In the genomic region with DNA sequence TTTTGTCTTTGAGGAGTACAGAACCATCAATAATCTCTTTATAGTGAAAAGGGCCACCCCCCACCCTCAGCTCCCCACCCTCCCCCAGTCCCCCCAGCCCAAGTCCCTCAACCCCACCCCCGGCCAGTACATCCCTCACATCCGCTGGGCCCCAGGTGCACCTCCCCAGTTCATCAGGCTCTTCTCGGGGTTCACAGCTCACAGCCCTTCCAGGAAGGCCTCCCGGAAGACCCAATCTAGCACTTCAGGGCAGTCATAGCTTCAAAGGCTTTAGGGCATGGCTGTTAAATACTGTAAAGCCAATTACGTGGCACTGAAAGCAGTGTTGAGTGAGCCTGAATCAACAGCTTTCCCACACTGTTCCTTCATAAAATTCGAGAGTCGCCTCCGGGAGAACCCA, we compare ENCODE assay signal across 10 mouse cellular contexts. TPM values are rescaled to one million over a fixed set of nuclear protein-coding genes. Genes with fewer than 3 reads are reported as not detected.
DNase-seq lines count a peak whose midpoint lies in the region; ATAC-seq and TF ChIP-seq lines count a peak whose summit lies in the region.
"Had no signal": no experiment of that assay in that cellular context is flagged by ENCODE, and none has a peak within 500 bp of the region (broad histone marks: within the 10 kb centered on the region; RNA-seq: fewer than 3 reads in every experiment).

No protein-coding gene starts in this region.

- no peak for ATAC-seq in kidney, embryonic 14.5 days (ENCODE audit: low FRiP score, low TSS enrichment)
- no peak for ATAC-seq in stomach, embryonic 14.5 days (ENCODE audit: insufficient number of reproducible peaks, insufficient read depth, low FRiP score, low read depth)
- ATAC-seq in stomach, postnatal 0 days (ENCODE audit: low FRiP score, low TSS enrichment): no peak
- ATAC-seq in midbrain, embryonic 16.5 days: no peak

- no peak for TF ChIP-seq EP300 in stomach, postnatal 0 days (optimal IDR thresholded peaks at IDR 0.05)

- H3K27me3 ChIP-seq in kidney, embryonic 14.5 days (ENCODE audit: control insufficient read depth, insufficient read depth, low read length): peaks cover 12% of the 10 kb centered on the region
- peaks cover 9% of the 10 kb centered on the region; the same call in 1 of the 2 replicates for H3K27me3 ChIP-seq in stomach, embryonic 14.5 days (ENCODE audit: control insufficient read depth, insufficient read depth, low read length)
- H3K27me3 ChIP-seq in stomach, postnatal 0 days (ENCODE audit: control insufficient read depth, insufficient read depth, low read length): no peaks in the 10 kb centered on the region
- peaks cover 12% of the 10 kb centered on the region for H3K27me3 ChIP-seq in midbrain, embryonic 16.5 days (ENCODE audit: control insufficient read depth, insufficient read depth, low read depth, low read length)

- no peak overlapping the region for H3K4me3 ChIP-seq in kidney, embryonic 14.5 days (ENCODE audit: low read length)
- H3K4me3 ChIP-seq in stomach, embryonic 14.5 days (ENCODE audit: low read depth, low read length): no peak overlapping the region
- no peak overlapping the region for H3K4me3 ChIP-seq in stomach, postnatal 0 days (ENCODE audit: low read depth, low read length)
- no peak overlapping the region for H3K4me3 ChIP-seq in midbrain, embryonic 16.5 days (ENCODE audit: low read depth, low read length)
- H3K4me3 ChIP-seq: erythroblast, embryonic 14.5 days had no signal

- H3K9ac ChIP-seq in kidney, embryonic 14.5 days (ENCODE audit: low read depth, low read length): no peak overlapping the region
- H3K9ac ChIP-seq in stomach, embryonic 14.5 days (replicated peaks; ENCODE audit: low read depth, low read length): no peak overlapping the region
- no peak overlapping the region for H3K9ac ChIP-seq in stomach, postnatal 0 days (ENCODE audit: low read length)
- no peak overlapping the region for H3K9ac ChIP-seq in midbrain, embryonic 16.5 days (ENCODE audit: low read depth, low read length)

- intact Hi-C loops in left cerebral cortex, postnatal 36 days (cut with DNase I): no loop called here

- 24% methylated on average over 8 of the region's 8 CpGs for WGBS in kidney, embryonic 14.5 days
- 56% methylated on average over 8 of the region's 8 CpGs for WGBS in stomach, embryonic 14.5 days
- 64% methylated on average over 8 of the region's 8 CpGs for WGBS in stomach, postnatal 0 days
- WGBS in midbrain, embryonic 16.5 days: 68% methylated on average over 8 of the region's 8 CpGs

- no peak for DNase-seq in kidney, adult 18-20 months
- DNase-seq in stomach, postnatal 0 days (ENCODE audit: low spot score): no peak
- DNase-seq in layer of hippocampus, postnatal 36 days: no peak
- DNase-seq in left cerebral cortex, postnatal 36 days (ENCODE audit: low spot score in 2 of 2): no peak
- DNase-seq: cerebellum, postnatal 10 days; gastrocnemius, postnatal 36 days had no signal

- H3K27ac ChIP-seq in kidney, embryonic 14.5 days (ENCODE audit: low read depth, low read length): no peak overlapping the region
- H3K27ac ChIP-seq in stomach, embryonic 14.5 days (ENCODE audit: low read length): no peak overlapping the region
- no peak overlapping the region for H3K27ac ChIP-seq in stomach, postnatal 0 days (replicated peaks)
- no peak overlapping the region for H3K27ac ChIP-seq in midbrain, embryonic 16.5 days (ENCODE audit: low read length)

- peak overlapping the region; percentile 15; the same call in 1 of the 2 replicates for H3K4me2 ChIP-seq in kidney, embryonic 14.5 days (replicated peaks; ENCODE audit: low read depth, low read length)
- H3K4me2 ChIP-seq in stomach, embryonic 14.5 days (replicated peaks; ENCODE audit: low read depth, low read length): peak overlapping the region; percentile 3; the same call in 1 of the 2 replicates
- H3K4me2 ChIP-seq in stomach, postnatal 0 days (replicated peaks; ENCODE audit: low read depth): no peak overlapping the region; the same call in 1 of the 2 replicates
- H3K4me2 ChIP-seq in midbrain, embryonic 16.5 days (ENCODE audit: low read length): peak overlapping the region; percentile 12; the same call in 1 of the 2 replicates

- no peak for TF ChIP-seq CTCF in stomach, postnatal 0 days (IDR thresholded peaks at IDR 0.05; ENCODE audit: low read depth)

- peaks cover 16% of the 10 kb centered on the region; the same call in 1 of the 2 replicates for H3K9me3 ChIP-seq in kidney, embryonic 14.5 days (ENCODE audit: control insufficient read depth, low read length)
- peaks cover 11% of the 10 kb centered on the region; the same call in 1 of the 2 replicates for H3K9me3 ChIP-seq in stomach, embryonic 14.5 days (ENCODE audit: control insufficient read depth, low read depth, low read length)
- no peaks in the 10 kb centered on the region for H3K9me3 ChIP-seq in stomach, postnatal 0 days (ENCODE audit: control insufficient read depth, low read length)
- no peaks in the 10 kb centered on the region; the same call in 1 of the 2 replicates for H3K9me3 ChIP-seq in midbrain, embryonic 16.5 days (replicated peaks; ENCODE audit: control insufficient read depth, low read length, poor library complexity, severe bottlenecking)

- H3K4me1 ChIP-seq in kidney, embryonic 14.5 days (ENCODE audit: control insufficient read depth, insufficient read depth, low read length): peaks cover 18% of the 10 kb centered on the region
- H3K4me1 ChIP-seq in stomach, embryonic 14.5 days (ENCODE audit: control insufficient read depth, insufficient read depth, low read length): peaks cover 15% of the 10 kb centered on the region; the same call in 1 of the 2 replicates
- no peaks in the 10 kb centered on the region for H3K4me1 ChIP-seq in stomach, postnatal 0 days (replicated peaks; ENCODE audit: control insufficient read depth, insufficient read depth)
- H3K4me1 ChIP-seq in midbrain, embryonic 16.5 days (ENCODE audit: control insufficient read depth, insufficient read depth, low read length): peaks cover 2% of the 10 kb centered on the region

- peaks cover 12% of the 10 kb centered on the region; the same call in 1 of the 2 replicates for H3K36me3 ChIP-seq in kidney, embryonic 14.5 days (ENCODE audit: control insufficient read depth, insufficient read depth, low read length)
- H3K36me3 ChIP-seq in stomach, embryonic 14.5 days (ENCODE audit: control insufficient read depth, insufficient read depth, low read length): no peaks in the 10 kb centered on the region; the same call in 1 of the 2 replicates
- no peaks in the 10 kb centered on the region for H3K36me3 ChIP-seq in stomach, postnatal 0 days (ENCODE audit: control insufficient read depth, insufficient read depth, low read length)
- no peaks in the 10 kb centered on the region for H3K36me3 ChIP-seq in midbrain, embryonic 16.5 days (ENCODE audit: control insufficient read depth, insufficient read depth, low read length)

RNA-seq across cellular contexts. Expression of gene Celsr1, which starts 5.7 kb away (rescaled TPM):
- 6.8 and 8.8 TPM in 2 replicates for polyA plus RNA-seq in kidney, embryonic 14.5 days (2014; fragmentation: Nextera tagmentation; extraction: Ambion mirVana)
- polyA plus RNA-seq in stomach, embryonic 14.5 days (2014; fragmentation: Nextera tagmentation; extraction: Ambion mirVana): 6.8 and 7.8 TPM in 2 replicates
- 2.0 and 2.2 TPM in 2 replicates for polyA plus RNA-seq in stomach, postnatal 0 days (2015; fragmentation: Nextera tagmentation; extraction: Ambion mirVana)
- polyA plus RNA-seq in midbrain, embryonic 16.5 days (2015; fragmentation: Nextera tagmentation; extraction: Ambion mirVana): 1.1 and 1.3 TPM in 2 replicates
- total RNA-seq in layer of hippocampus, postnatal 36 days (2021): 1 to 10 TPM; 4.1 to 4.7 TPM
- total RNA-seq in left cerebral cortex, postnatal 36 days (2021): 1 to 10 TPM; 3.4 to 4.3 TPM

RNA-seq across cellular contexts. Expression of gene Gramd4, which starts 29.6 kb away (rescaled TPM):
- 6.5 and 9.7 TPM in 2 replicates for polyA plus RNA-seq in kidney, embryonic 14.5 days (2014; fragmentation: Nextera tagmentation; extraction: Ambion mirVana)
- 7.2 and 7.6 TPM in 2 replicates for polyA plus RNA-seq in stomach, embryonic 14.5 days (2014; fragmentation: Nextera tagmentation; extraction: Ambion mirVana)
- polyA plus RNA-seq in stomach, postnatal 0 days (2015; fragmentation: Nextera tagmentation; extraction: Ambion mirVana): 11.1 and 11.4 TPM in 2 replicates
- 36.0 and 36.7 TPM in 2 replicates for polyA plus RNA-seq in midbrain, embryonic 16.5 days (2015; fragmentation: Nextera tagmentation; extraction: Ambion mirVana)
- total RNA-seq in layer of hippocampus, postnatal 36 days (2021): 10 to 100 TPM; 25.4 to 30.9 TPM
- total RNA-seq in left cerebral cortex, postnatal 36 days (2021): 10 to 100 TPM; 34.9 to 49.4 TPM
